Mouse (Mus musculus) myocyte (in vitro differentiated cells): ENCODE measurements around the gene H2afy2. TPM values are rescaled to one million over a fixed set of nuclear protein-coding genes. Genes with fewer than 3 reads are reported as not detected.

ENCODE experiments used
- H3K27me3 ChIP-seq: one replicate; pipeline ENCODE4 v1.6.1; 2011; ENCODE audit not compliant: control insufficient read depth, insufficient read depth, insufficient read length
- H3K36me3 ChIP-seq: one replicate; pipeline ENCODE4 v1.6.1; 2011; ENCODE audit not compliant: control insufficient read depth, insufficient read depth
- H3K4me2 ChIP-seq: one replicate; pipeline ENCODE4 v1.6.1; 2011; ENCODE audit warnings: low read depth, control low read depth
- H3K4me3 ChIP-seq: one replicate; pipeline ENCODE4 v1.5.1; 2011; ENCODE audit warnings: mild to moderate bottlenecking, control low read depth, moderate library complexity
- H3K79me2 ChIP-seq: one replicate; pipeline ENCODE4 v1.6.1; 2011; ENCODE audit not compliant: control insufficient read depth, insufficient read depth
- H3ac ChIP-seq: one replicate; pipeline ENCODE4 v1.6.1; 2011; ENCODE audit not compliant: control insufficient read depth, insufficient read length
- CEBPB ChIP-seq: IDR thresholded peaks from 2 replicates; pipeline ENCODE4 v1.6.1; 2011; ENCODE audit warnings: mild to moderate bottlenecking, moderate library complexity; ENCODE audit not compliant: poor library complexity, insufficient read depth, severe bottlenecking
- E2F4 ChIP-seq: IDR thresholded peaks from one replicate; pipeline ENCODE4 v1.6.1; 2011; ENCODE audit warnings: mild to moderate bottlenecking, control low read depth, moderate library complexity; ENCODE audit not compliant: insufficient read depth
- MAX ChIP-seq: IDR thresholded peaks from one replicate; pipeline ENCODE4 v1.6.1; 2011; ENCODE audit warnings: low read depth, mild to moderate bottlenecking, control low read depth
- MYOD1 ChIP-seq, 3 experiments: IDR thresholded peaks; one replicate each; pipeline ENCODE4 v1.6.1; 2011; ENCODE audit warnings: control low read depth in 2 of 3, low read depth in 2 of 3, mild to moderate bottlenecking in 2 of 3, moderate library complexity in 1 of 3; ENCODE audit not compliant: insufficient read length in 2 of 3, control insufficient read depth in 1 of 3
- MYOG ChIP-seq, 3 experiments: IDR thresholded peaks; one replicate each; pipeline ENCODE4 v1.6.1; 2011; ENCODE audit warnings: control low read depth in 2 of 3, low read depth in 2 of 3, mild to moderate bottlenecking in 2 of 3; ENCODE audit not compliant: insufficient read length in 2 of 3, control insufficient read depth in 1 of 3, insufficient read depth in 1 of 3
- POLR2A ChIP-seq: IDR thresholded peaks from one replicate; pipeline ENCODE4 v1.6.1; 2011; ENCODE audit warnings: low read depth, mild to moderate bottlenecking, control low read depth, moderate library complexity; ENCODE audit not compliant: insufficient read length
- POLR2AphosphoS2 ChIP-seq: IDR thresholded peaks from one replicate; pipeline ENCODE4 v1.6.1; 2011; ENCODE audit warnings: low read depth, control low read depth; ENCODE audit not compliant: insufficient read length
- REST ChIP-seq: IDR thresholded peaks from one replicate; pipeline ENCODE4 v1.6.1; 2011; ENCODE audit warnings: mild to moderate bottlenecking, control low read depth, moderate library complexity; ENCODE audit not compliant: insufficient read depth, insufficient read length
- SRF ChIP-seq: IDR thresholded peaks from one replicate; pipeline ENCODE4 v1.6.1; 2011; ENCODE audit warnings: low read depth; ENCODE audit not compliant: control insufficient read depth, insufficient read length
- TCF12 ChIP-seq: IDR thresholded peaks from one replicate; pipeline ENCODE4 v1.6.1; 2011; ENCODE audit warnings: mild to moderate bottlenecking, control low read depth; ENCODE audit not compliant: poor library complexity, insufficient read depth, severe bottlenecking
- TCF3 ChIP-seq: IDR thresholded peaks from one replicate; pipeline ENCODE4 v1.6.1; 2011; ENCODE audit warnings: low read depth, control low read depth; ENCODE audit not compliant: insufficient read length
- USF1 ChIP-seq: IDR thresholded peaks from one replicate; pipeline ENCODE4 v1.6.1; 2011; ENCODE audit warnings: low read depth, mild to moderate bottlenecking, control low read depth, moderate library complexity
- polyA plus RNA-seq: library from polyadenylated mRNA; unstranded; fragments of >200 nt; fragmentation: generic; extraction: Trizol; gene quantifications from one replicate; pipeline ENCODE4 v1.2.1, GENCODE M21; 2012; ENCODE audit warnings: missing spikeins

Gene H2afy2
- polyA plus RNA-seq, 1 experiment: 4.5 TPM

GRCm38 (mm10) chr10:61765558-61765957 is 18.4 kb downstream of the H2afy2 start:
- no peak for TF ChIP-seq TCF3
- TF ChIP-seq TCF12: no peak
- no peak for TF ChIP-seq POLR2A
- no peak for TF ChIP-seq REST
- no peak for TF ChIP-seq POLR2AphosphoS2
- TF ChIP-seq USF1: no peak
- TF ChIP-seq MYOD1 (IDR thresholded peaks at IDR 0.05; ENCODE audit: control insufficient read depth in 1 of 3, insufficient read length in 2 of 3, low read depth in 2 of 3): no peak
- no peak for TF ChIP-seq SRF
- TF ChIP-seq CEBPB: no peak
- no peak for TF ChIP-seq E2F4
- TF ChIP-seq MAX: no peak
- TF ChIP-seq MYOG (IDR thresholded peaks at IDR 0.05; ENCODE audit: control insufficient read depth in 1 of 3, insufficient read depth in 1 of 3, insufficient read length in 2 of 3, low read depth in 2 of 3): no peak
- no peaks in the 10 kb centered on the region for H3K27me3 ChIP-seq
- H3K79me2 ChIP-seq: no peaks in the 10 kb centered on the region
- no peak overlapping the region for H3K4me3 ChIP-seq
- H3K36me3 ChIP-seq: no peaks in the 10 kb centered on the region
- H3K4me2 ChIP-seq: no peak overlapping the region
- no peak overlapping the region for H3ac ChIP-seq

GRCm38 (mm10) chr10:61764689-61765088 is 19.3 kb downstream of the H2afy2 start:
- Histone ChIP-seq H3K79me2 (no peaks in the 10 kb centered on the region), H3K4me3 (no peak overlapping the region), H3K4me2 (no peak overlapping the region), H3K27me3 (no peaks in the 10 kb centered on the region), H3K36me3 (no peaks in the 10 kb centered on the region), H3ac (no peak overlapping the region)
- TF ChIP-seq MYOD1 (IDR thresholded peaks at IDR 0.05; ENCODE audit: control insufficient read depth in 1 of 3, insufficient read length in 2 of 3, low read depth in 2 of 3) (no peak), CEBPB (no peak), POLR2A (no peak), E2F4 (no peak), MYOG (IDR thresholded peaks at IDR 0.05; ENCODE audit: control insufficient read depth in 1 of 3, insufficient read depth in 1 of 3, insufficient read length in 2 of 3, low read depth in 2 of 3) (peak in 1 of 3 experiments; percentile 36), TCF3 (no peak), POLR2AphosphoS2 (no peak), SRF (no peak)

- peak; percentile 100 for TF ChIP-seq USF1
- peak in 2 of 3 experiments; percentile 22 to 43 for TF ChIP-seq MYOG (IDR thresholded peaks at IDR 0.05; ENCODE audit: control insufficient read depth in 1 of 3, insufficient read depth in 1 of 3, insufficient read length in 2 of 3, low read depth in 2 of 3)
- TF ChIP-seq REST: no peak
- TF ChIP-seq MYOD1 (IDR thresholded peaks at IDR 0.05; ENCODE audit: control insufficient read depth in 1 of 3, insufficient read length in 2 of 3, low read depth in 2 of 3): peak in 1 of 3 experiments; percentile 36
- TF ChIP-seq POLR2A: no peak
- TF ChIP-seq TCF12: no peak
- TF ChIP-seq TCF3: peak; percentile 14
- Histone ChIP-seq H3K27me3 (no peaks in the 10 kb centered on the region), H3K36me3 (no peaks in the 10 kb centered on the region), H3ac (no peak overlapping the region), H3K4me2 (peak overlapping the region; percentile 51), H3K79me2 (no peaks in the 10 kb centered on the region), H3K4me3 (no peak overlapping the region)
These were observed 24.1 kb downstream of the H2afy2 start for GRCm38 (mm10) chr10:61759869-61760268.

- Histone ChIP-seq H3K36me3 (no peaks in the 10 kb centered on the region), H3K79me2 (no peaks in the 10 kb centered on the region), H3ac (no peak overlapping the region), H3K27me3 (no peaks in the 10 kb centered on the region), H3K4me3 (no peak overlapping the region), H3K4me2 (peak overlapping the region; percentile 66)
- no peak for TF ChIP-seq POLR2AphosphoS2
- TF ChIP-seq SRF: no peak
- peak; percentile 51 to 79 (median 66) for TF ChIP-seq MYOD1 (IDR thresholded peaks at IDR 0.05; ENCODE audit: control insufficient read depth in 1 of 3, insufficient read length in 2 of 3, low read depth in 2 of 3)
These were observed 25.0 kb downstream of the H2afy2 start for GRCm38 (mm10) chr10:61758904-61759303.

GRCm38 (mm10) chr10:61757022-61757421 is 26.9 kb downstream of the H2afy2 start:
- no peaks in the 10 kb centered on the region for H3K36me3 ChIP-seq
- H3ac ChIP-seq: no peak overlapping the region
- no peaks in the 10 kb centered on the region for H3K27me3 ChIP-seq
- TF ChIP-seq POLR2A (no peak), TCF12 (no peak)
- H3K4me3 ChIP-seq: no peak overlapping the region
- no peaks in the 10 kb centered on the region for H3K79me2 ChIP-seq
- H3K4me2 ChIP-seq: no peak overlapping the region
